Mouse (Mus musculus) midbrain, embryonic 14.5 days (tissue): ENCODE measurements around the gene Brd2. TPM values are rescaled to one million over a fixed set of nuclear protein-coding genes. Genes with fewer than 3 reads are reported as not detected.

Source experiments
- ATAC-seq: fragments of 200-750 bp; cut with Nextera tagmentation; 2 replicates; pipeline ENCODE4 v1.8.0; 2017; ENCODE audit warnings: moderate number of reproducible peaks, moderate library complexity; ENCODE audit not compliant: low FRiP score, low TSS enrichment
- DNase-seq: peaks from one replicate; pipeline ENCODE4 v3.0.0-alpha.2; 2015
- H3K27ac ChIP-seq: fragments of 300-500 bp; sonication (generic); replicated peaks from 2 replicates; pipeline ENCODE4 v1.5.1; 2014; ENCODE audit warnings: mild to moderate bottlenecking, low read depth, low read length, moderate library complexity
- H3K27me3 ChIP-seq: fragments of 300-500 bp; sonication (generic); 2 replicates; pipeline ENCODE4 v1.6.1; 2014; ENCODE audit warnings: low read length, control low read depth, mixed read lengths; ENCODE audit not compliant: control insufficient read depth, insufficient read depth
- H3K36me3 ChIP-seq: fragments of 300-500 bp; sonication (generic); 2 replicates; pipeline ENCODE4 v1.6.1; 2014; ENCODE audit warnings: low read length, control low read depth; ENCODE audit not compliant: control insufficient read depth, insufficient read depth
- H3K4me1 ChIP-seq: fragments of 300-500 bp; sonication (generic); 2 replicates; pipeline ENCODE4 v1.6.1; 2014; ENCODE audit warnings: mild to moderate bottlenecking, antibody characterized with exemption, low read length, control low read depth; ENCODE audit not compliant: control insufficient read depth, insufficient read depth
- H3K4me2 ChIP-seq: fragments of 300-500 bp; sonication (generic); 2 replicates; pipeline ENCODE4 v1.6.1; 2014; ENCODE audit warnings: mild to moderate bottlenecking, low read length, moderate library complexity
- H3K4me3 ChIP-seq: fragments of 300-500 bp; sonication (generic); replicated peaks from 2 replicates; pipeline ENCODE4 v1.5.1; 2014; ENCODE audit warnings: low read depth, low read length
- H3K9ac ChIP-seq: fragments of 300-500 bp; sonication (generic); replicated peaks from 2 replicates; pipeline ENCODE4 v1.6.1; 2014; ENCODE audit warnings: mild to moderate bottlenecking, low read length, moderate library complexity
- H3K9me3 ChIP-seq: fragments of 300-500 bp; sonication (generic); 2 replicates; pipeline ENCODE4 v1.6.1; 2016; ENCODE audit warnings: low read length, control low read depth, mixed read lengths; ENCODE audit not compliant: control insufficient read depth
- WGBS: fragments of 180-500 bp; shearing (Covaris S2); extraction: QIAGEN DNeasy Blood & Tissue Kit; methylation state at CpG from one replicate; pipeline ENCODE4 v1.1.7; 2014; 5-methylcytosine and 5-hydroxymethylcytosine counted together
- polyA plus RNA-seq: library from polyadenylated mRNA; unstranded; fragments of >200 nt; fragmentation: Nextera tagmentation; extraction: Ambion mirVana; gene quantifications from 2 replicates; pipeline ENCODE4 v1.2.1, GENCODE M21; 2014

The Brd2 gene
- polyA plus RNA-seq, 1 experiment from 2014 or later, result 160 TPM

- Histone ChIP-seq H3K27me3 (no peaks in the 10 kb centered on the region), H3K27ac (no peak overlapping the region), H3K4me2 (peak overlapping the region; percentile 15; the same call in 1 of the 2 replicates), H3K36me3 (no peaks in the 10 kb centered on the region), H3K9me3 (no peaks in the 10 kb centered on the region), H3K4me1 (peaks cover 11% of the 10 kb centered on the region), H3K4me3 (no peak overlapping the region), H3K9ac (0 out of 2 replicates have a peak overlapping the region, but pooled peaks have one; percentile 20)
- ATAC-seq, result no peak
- no peak for DNase-seq
- whole genome bisulfite sequencing, result 27% methylated on average over 13 of the region's 13 CpGs
Measured at GRCm38 (mm10) chr17:34128264-34128937, 6.0 kb upstream of the Brd2 start.

- Histone ChIP-seq H3K27ac (no peak overlapping the region), H3K4me2 (no peak overlapping the region), H3K36me3 (no peaks in the 10 kb centered on the region), H3K27me3 (no peaks in the 10 kb centered on the region), H3K9ac (no peak overlapping the region), H3K9me3 (no peaks in the 10 kb centered on the region), H3K4me3 (no peak overlapping the region), H3K4me1 (peaks cover 11% of the 10 kb centered on the region)
- 32% methylated on average over 6 of the region's 6 CpGs for WGBS
- ATAC-seq, result no peak
- DNase-seq, result no peak
Measured at GRCm38 (mm10) chr17:34127475-34127874, 5.0 kb upstream of the Brd2 start.

DNA sequence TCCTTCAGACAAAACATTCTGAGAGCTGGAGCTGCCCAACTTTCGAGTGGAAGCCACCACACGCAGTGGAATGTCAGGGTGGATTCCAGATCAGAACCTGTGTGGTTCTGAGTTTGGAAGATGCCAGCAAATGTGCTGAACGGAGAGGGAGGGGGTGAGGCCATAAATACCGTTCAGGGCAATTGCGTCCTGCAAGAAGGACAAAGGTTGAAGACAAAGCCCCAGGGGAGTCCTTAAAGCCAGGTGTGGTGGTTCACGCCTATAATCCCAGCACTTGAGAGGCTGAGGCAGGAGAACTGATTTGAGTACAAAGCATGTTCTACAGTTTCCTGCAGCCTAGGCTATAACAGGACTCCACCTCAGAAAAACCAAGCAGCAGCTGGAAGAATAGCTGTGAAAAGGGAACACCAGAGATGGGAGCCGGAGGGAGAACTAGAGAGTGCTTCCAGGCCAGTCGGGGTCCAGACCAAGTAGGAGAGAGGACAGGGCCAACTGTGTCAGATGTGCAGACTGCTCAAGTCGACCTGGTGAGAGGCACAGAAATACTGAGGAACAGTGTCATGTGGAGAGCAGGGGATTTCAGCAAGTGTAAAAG lies 4.5 kb upstream of the Brd2 start:
- Histone ChIP-seq H3K9me3 (no peaks in the 10 kb centered on the region), H3K36me3 (no peaks in the 10 kb centered on the region), H3K27ac (no peak overlapping the region), H3K4me3 (no peak overlapping the region), H3K4me1 (peaks cover 11% of the 10 kb centered on the region), H3K9ac (no peak overlapping the region), H3K4me2 (no peak overlapping the region), H3K27me3 (no peaks in the 10 kb centered on the region)
- WGBS, result 66% methylated on average over 9 of the region's 9 CpGs
- no peak for ATAC-seq
- DNase-seq, result no peak

- peaks cover 11% of the 10 kb centered on the region for H3K4me1 ChIP-seq
- 95% methylated on average over 6 of the region's 6 CpGs for WGBS
- no peaks in the 10 kb centered on the region for H3K36me3 ChIP-seq
- ATAC-seq (no peak), DNase-seq (no peak)
- no peaks in the 10 kb centered on the region for H3K9me3 ChIP-seq
- no peaks in the 10 kb centered on the region for H3K27me3 ChIP-seq
- no peak overlapping the region for H3K4me3 ChIP-seq
- no peak overlapping the region for H3K9ac ChIP-seq
- H3K27ac ChIP-seq, result no peak overlapping the region
- no peak overlapping the region for H3K4me2 ChIP-seq
Measured at GRCm38 (mm10) chr17:34124649-34125048, 2.2 kb upstream of the Brd2 start.

- WGBS, result 4% methylated on average over 2 of the region's 2 CpGs
- DNase-seq, result no peak
- no peak for ATAC-seq
- H3K4me2 ChIP-seq, result peak overlapping the region; percentile 98
- peak overlapping the region; percentile 97; the same call in 1 of the 2 replicates for H3K9ac ChIP-seq
- no peak overlapping the region; the same call in 1 of the 2 replicates for H3K27ac ChIP-seq
- H3K4me3 ChIP-seq, result peak overlapping the region; percentile 92
- H3K27me3 ChIP-seq, result no peaks in the 10 kb centered on the region
- H3K36me3 ChIP-seq, result peaks cover 6% of the 10 kb centered on the region
- H3K4me1 ChIP-seq, result peaks cover 11% of the 10 kb centered on the region
- no peaks in the 10 kb centered on the region for H3K9me3 ChIP-seq
Measured at GRCm38 (mm10) chr17:34123518-34123917, 1.1 kb upstream of the Brd2 start.

GRCm38 (mm10) chr17:34123111-34123510 lies 677 bp upstream of the Brd2 start:
- Histone ChIP-seq H3K27me3 (no peaks in the 10 kb centered on the region), H3K36me3 (peaks cover 10% of the 10 kb centered on the region), H3K9ac (peak overlapping the region; percentile 97), H3K4me3 (peak overlapping the region; percentile 92), H3K4me1 (peaks cover 11% of the 10 kb centered on the region), H3K4me2 (peak overlapping the region; percentile 98), H3K27ac (0 out of 2 replicates have a peak overlapping the region, but pooled peaks have one; percentile 16), H3K9me3 (no peaks in the 10 kb centered on the region)
- 2% methylated on average over 7 of the region's 7 CpGs for WGBS
- DNase-seq, result no peak
- ATAC-seq, result no peak

DNA sequence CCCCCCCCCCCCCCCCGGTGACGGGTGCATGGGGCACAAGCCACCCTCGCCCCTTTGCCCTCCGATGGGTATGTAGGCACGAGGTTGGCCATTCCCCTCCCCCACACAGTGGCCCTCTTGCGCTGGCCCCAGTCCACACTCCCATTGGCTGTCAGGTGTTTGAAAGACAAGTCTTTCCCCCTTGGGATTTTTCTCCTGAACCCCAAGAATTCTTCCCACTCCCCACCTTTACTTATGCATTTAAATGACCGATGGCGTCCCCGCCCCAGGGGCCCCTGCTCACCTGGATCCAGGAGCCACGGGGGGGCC lies 601 bp downstream of the Brd2 start:
- Histone ChIP-seq H3K9me3 (no peaks in the 10 kb centered on the region), H3K4me1 (peaks cover 16% of the 10 kb centered on the region), H3K36me3 (peaks cover 17% of the 10 kb centered on the region), H3K4me2 (peak overlapping the region; percentile 98), H3K27me3 (no peaks in the 10 kb centered on the region), H3K27ac (peak overlapping the region; percentile 100), H3K4me3 (peak overlapping the region; percentile 92), H3K9ac (peak overlapping the region; percentile 97)
- peak; percentile 87 for DNase-seq
- 2% methylated on average over 8 of the region's 10 CpGs for WGBS
- peak; percentile 15; the same call in 1 of the 2 replicates for ATAC-seq

DNA sequence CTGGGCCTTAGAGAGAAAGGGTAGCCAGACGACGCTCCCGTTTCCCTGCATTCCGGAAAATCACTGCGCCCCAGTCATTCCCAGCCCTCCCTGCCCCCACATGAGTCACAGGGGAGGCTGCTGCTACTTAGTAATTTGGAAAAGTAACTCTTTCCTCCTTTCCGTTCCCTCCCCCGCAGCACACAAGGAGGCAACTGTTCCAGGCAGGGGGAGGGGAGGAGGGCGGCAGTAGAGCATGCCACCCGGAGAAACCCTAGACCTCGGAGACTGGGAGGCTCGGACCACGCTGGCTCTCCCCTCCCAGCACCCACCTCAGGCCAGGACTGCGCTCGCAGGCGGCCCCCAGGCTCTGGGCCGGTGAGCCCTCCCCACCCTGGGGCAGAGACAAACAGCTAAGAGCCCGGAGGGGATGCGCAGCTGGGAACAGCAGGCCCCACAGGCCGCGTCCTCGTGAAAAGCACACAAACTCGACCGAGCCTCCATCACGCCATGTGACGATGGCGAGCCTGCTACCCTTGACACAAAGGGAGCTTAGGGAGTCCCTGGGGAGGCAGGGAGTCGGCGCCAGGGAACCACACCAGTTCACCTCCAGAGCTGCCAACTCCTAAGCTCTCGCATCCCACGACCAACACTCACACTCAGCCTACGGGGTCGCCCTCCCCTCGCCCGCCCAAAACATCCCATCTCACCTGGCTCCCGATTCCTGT lies 1.1 kb downstream of the Brd2 start:
- Histone ChIP-seq H3K27ac (peak overlapping the region; percentile 100), H3K4me1 (peaks cover 21% of the 10 kb centered on the region), H3K4me3 (peak overlapping the region; percentile 92), H3K36me3 (peaks cover 23% of the 10 kb centered on the region), H3K9me3 (no peaks in the 10 kb centered on the region), H3K27me3 (no peaks in the 10 kb centered on the region), H3K9ac (peak overlapping the region; percentile 97), H3K4me2 (peak overlapping the region; percentile 98)
- DNase-seq, result peak; percentile 83
- ATAC-seq, result peak; percentile 17
- WGBS, result under 1% methylated on average over 30 of the region's 35 CpGs
